Mouse (Mus musculus) brain, embryonic 14.5 days (tissue): Measurements from ENCODE around the gene Dnmt1.

Experiments
- CTCF ChIP-seq: fragments of 200-500 bp; IDR thresholded peaks from 2 replicates; pipeline ENCODE4 v1.5.1; 2012; ENCODE audit warnings: inconsistent platforms, mild to moderate bottlenecking, moderate library complexity, borderline replicate concordance; ENCODE audit not compliant: insufficient read depth, insufficient read length; ENCODE audit errors: extremely low read depth
- POLR2A ChIP-seq: fragments of 200-500 bp; IDR thresholded peaks from 2 replicates; pipeline ENCODE4 v1.6.1; 2012; ENCODE audit warnings: mild to moderate bottlenecking, inconsistent platforms, borderline replicate concordance; ENCODE audit not compliant: poor library complexity, insufficient read depth, insufficient read length, severe bottlenecking; ENCODE audit errors: extremely low read depth

DNA sequence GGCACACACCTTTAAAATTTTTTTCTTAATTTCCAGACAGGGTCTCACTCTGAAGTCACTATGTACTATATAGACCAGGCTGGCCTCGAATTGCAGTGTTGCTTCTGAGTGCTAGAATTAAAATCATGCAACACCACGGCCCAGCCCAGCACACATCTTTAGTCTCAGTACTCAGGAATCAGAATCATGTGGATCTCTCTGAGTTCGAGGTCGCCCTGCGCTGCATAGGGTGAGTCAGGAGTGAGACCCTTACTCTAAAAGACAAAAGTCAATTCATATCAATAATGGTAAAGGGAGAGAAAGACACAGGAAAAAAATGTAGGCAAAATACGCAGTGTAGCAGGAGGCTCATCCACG lies 42.6 kb upstream of the Dnmt1 start:
- TF ChIP-seq CTCF (no peak), POLR2A (no peak)
